Mouse (Mus musculus) heart, adult 2 months (tissue): Measurements from ENCODE around the gene Wdr91. TPM values are rescaled to one million over a fixed set of nuclear protein-coding genes. Genes with fewer than 3 reads are reported as not detected.

Source experiments
- DNase-seq, 2 experiments: peaks; one replicate each; pipeline ENCODE4 v3.0.0; 2021
- H3K27ac ChIP-seq: fragments of 200-600 bp; 2 replicates; pipeline ENCODE4 v1.8.1; 2022
- H3K27me3 ChIP-seq: fragments of 200-500 bp; 2 replicates; pipeline ENCODE4 v1.6.1; 2012; ENCODE audit warnings: mild to moderate bottlenecking, low read length, inconsistent platforms, mixed read lengths; ENCODE audit not compliant: control insufficient read depth, insufficient read depth
- H3K36me3 ChIP-seq: fragments of 200-500 bp; 2 replicates; pipeline ENCODE4 v1.6.1; 2012; ENCODE audit warnings: low read length, inconsistent platforms; ENCODE audit not compliant: control insufficient read depth, insufficient read depth
- H3K4me1 ChIP-seq: fragments of 200-500 bp; 2 replicates; pipeline ENCODE4 v1.6.1; 2011; ENCODE audit warnings: low read length; ENCODE audit not compliant: control insufficient read depth, insufficient read depth
- H3K4me3 ChIP-seq: fragments of 200-600 bp; 2 replicates; pipeline ENCODE4 v1.8.1; 2022
- H3K79me2 ChIP-seq: fragments of 200-500 bp; replicated peaks from 2 replicates; pipeline ENCODE4 v1.6.1; 2012; ENCODE audit warnings: mild to moderate bottlenecking, inconsistent platforms, low read length, moderate library complexity, mixed read lengths; ENCODE audit not compliant: control insufficient read depth, insufficient read depth
- H3K9ac ChIP-seq: fragments of 200-500 bp; 2 replicates; pipeline ENCODE4 v1.6.1; 2012; ENCODE audit warnings: low read depth, mild to moderate bottlenecking, control low read depth, inconsistent platforms, low read length, mixed read lengths
- CTCF ChIP-seq: fragments of 200-600 bp; IDR thresholded peaks from 2 replicates; pipeline ENCODE4 v1.8.1; 2022; ENCODE audit warnings: antibody characterized with exemption, mild to moderate bottlenecking, moderate library complexity
- EP300 ChIP-seq: fragments of 200-500 bp; IDR thresholded peaks from 2 replicates; pipeline ENCODE4 v1.6.1; 2011; ENCODE audit warnings: low read depth, low read length, control low read depth; ENCODE audit not compliant: insufficient read depth
- POLR2A ChIP-seq: fragments of 200-500 bp; IDR thresholded peaks from 2 replicates; pipeline ENCODE4 v1.6.1; 2011; ENCODE audit warnings: mild to moderate bottlenecking, low read depth, low read length, control low read depth; ENCODE audit not compliant: insufficient read depth
- WGBS: fragments of 180-500 bp; shearing (Covaris S2); methylation state at CpG from one replicate; pipeline ENCODE4 v1.1.7; 2018; 5-methylcytosine and 5-hydroxymethylcytosine counted together
- intact Hi-C: fragments of 180-260 bp; cut with DNase I; formaldehyde crosslinking; loops from one replicate; pipeline ENCODE4 v1.15.1; 2025
- polyA plus RNA-seq: library from polyadenylated mRNA; depleted of rRNA; stranded (reverse); fragments of >200 nt; gene quantifications from 2 replicates; pipeline ENCODE4 v1.2.3, GENCODE M21; 2012
- total RNA-seq, 2 experiments: library from RNA; stranded (reverse); gene quantifications; 2 replicates each; pipeline ENCODE4 v1.2.3; 2021

Wdr91 gene
- total and polyA plus RNA-seq, 3 experiments = 8.1 to 13.4 (median 12.7) TPM

- H3K4me1 ChIP-seq = peaks cover 50% of the 10 kb centered on the region
- intact Hi-C loops = no loop called here
- WGBS = 44% methylated on average over 10 of the region's 10 CpGs
- DNase-seq = no peak
- peak overlapping the region; percentile 13; the same call in 1 of the 2 replicates for H3K9ac ChIP-seq
- no peak overlapping the region for H3K4me3 ChIP-seq
- peaks cover 17% of the 10 kb centered on the region for H3K36me3 ChIP-seq
- TF ChIP-seq EP300 (no peak), POLR2A (no peak), CTCF (no peak)
- peak overlapping the region; percentile 99 for H3K27ac ChIP-seq
- H3K27me3 ChIP-seq = no peaks in the 10 kb centered on the region
- no peaks in the 10 kb centered on the region for H3K79me2 ChIP-seq
Observed at GRCm38 (mm10) chr6:34872871-34873270, 37.8 kb downstream of the Wdr91 start.

- Histone ChIP-seq H3K4me1 (peaks cover 51% of the 10 kb centered on the region), H3K27ac (peak overlapping the region; percentile 99), H3K79me2 (no peaks in the 10 kb centered on the region), H3K9ac (no peak overlapping the region), H3K27me3 (no peaks in the 10 kb centered on the region), H3K36me3 (peaks cover 17% of the 10 kb centered on the region), H3K4me3 (no peak overlapping the region)
- intact Hi-C loops = no loop called here
- no peak for TF ChIP-seq EP300
- peak; percentile 47 for TF ChIP-seq POLR2A
- TF ChIP-seq CTCF = no peak
- WGBS = 86% methylated on average over 7 of the region's 7 CpGs
- DNase-seq = no peak
Observed at GRCm38 (mm10) chr6:34871929-34872328, 38.7 kb downstream of the Wdr91 start.

GRCm38 (mm10) chr6:34870724-34871123, 40.0 kb downstream of the Wdr91 start:
- H3K4me1 ChIP-seq = peaks cover 46% of the 10 kb centered on the region
- intact Hi-C loops = no loop called here

GRCm38 (mm10) chr6:34870136-34870535, 40.5 kb downstream of the Wdr91 start:
- H3K36me3 ChIP-seq = peaks cover 17% of the 10 kb centered on the region
- TF ChIP-seq POLR2A (no peak), EP300 (no peak), CTCF (no peak)
- no peak for DNase-seq
- WGBS = 65% methylated on average over 5 of the region's 5 CpGs
- H3K9ac ChIP-seq = no peak overlapping the region
- peaks cover 44% of the 10 kb centered on the region for H3K4me1 ChIP-seq
- H3K79me2 ChIP-seq = no peaks in the 10 kb centered on the region
- H3K4me3 ChIP-seq = no peak overlapping the region
- intact Hi-C loops = no loop called here
- no peaks in the 10 kb centered on the region for H3K27me3 ChIP-seq
- peak overlapping the region; percentile 97 for H3K27ac ChIP-seq

More at GRCm38 (mm10) chr6:34870724-34871123, 40.0 kb downstream of the Wdr91 start:
- TF ChIP-seq CTCF (no peak), EP300 (no peak), POLR2A (no peak)
- no peak overlapping the region for H3K9ac ChIP-seq
- DNase-seq = no peak
- H3K36me3 ChIP-seq = peaks cover 17% of the 10 kb centered on the region
- no peaks in the 10 kb centered on the region for H3K27me3 ChIP-seq
- peak overlapping the region; percentile 36; the same call in 1 of the 2 replicates for H3K27ac ChIP-seq
- 68% methylated on average over 5 of the region's 5 CpGs for WGBS
- no peak overlapping the region for H3K4me3 ChIP-seq
- no peaks in the 10 kb centered on the region for H3K79me2 ChIP-seq

GRCm38 (mm10) chr6:34869225-34869915, 41.3 kb downstream of the Wdr91 start:
- Histone ChIP-seq H3K27me3 (no peaks in the 10 kb centered on the region), H3K9ac (0 out of 2 replicates have a peak overlapping the region, but pooled peaks have one; percentile 0), H3K4me1 (peaks cover 40% of the 10 kb centered on the region), H3K79me2 (no peaks in the 10 kb centered on the region), H3K36me3 (peaks cover 17% of the 10 kb centered on the region), H3K4me3 (peak overlapping the region; percentile 4; the same call in 1 of the 2 replicates), H3K27ac (peak overlapping the region; percentile 97)
- intact Hi-C loops = no loop called here
- WGBS = 41% methylated on average over 13 of the region's 13 CpGs
- DNase-seq = peak in 1 of 2 experiments; percentile 55
- TF ChIP-seq POLR2A (no peak), EP300 (no peak), CTCF (no peak)

GRCm38 (mm10) chr6:34868507-34869217, 42.0 kb downstream of the Wdr91 start:
- Histone ChIP-seq H3K27ac (peak overlapping the region; percentile 97), H3K79me2 (no peaks in the 10 kb centered on the region), H3K27me3 (no peaks in the 10 kb centered on the region), H3K36me3 (peaks cover 16% of the 10 kb centered on the region), H3K4me3 (peak overlapping the region; percentile 4), H3K9ac (peak overlapping the region; percentile 53), H3K4me1 (peaks cover 39% of the 10 kb centered on the region)
- DNase-seq = peak; percentile 49 to 56
- WGBS = 49% methylated on average over 20 of the region's 20 CpGs
- intact Hi-C loops = no loop called here
- TF ChIP-seq POLR2A = 0 out of 2 replicates have a peak, but pooled peaks have one; percentile 40
- TF ChIP-seq CTCF = no peak
- 0 out of 2 replicates have a peak, but pooled peaks have one; percentile 28 for TF ChIP-seq EP300
